26 mouse cellular contexts compared by ENCODE assay signal in the genomic region with DNA sequence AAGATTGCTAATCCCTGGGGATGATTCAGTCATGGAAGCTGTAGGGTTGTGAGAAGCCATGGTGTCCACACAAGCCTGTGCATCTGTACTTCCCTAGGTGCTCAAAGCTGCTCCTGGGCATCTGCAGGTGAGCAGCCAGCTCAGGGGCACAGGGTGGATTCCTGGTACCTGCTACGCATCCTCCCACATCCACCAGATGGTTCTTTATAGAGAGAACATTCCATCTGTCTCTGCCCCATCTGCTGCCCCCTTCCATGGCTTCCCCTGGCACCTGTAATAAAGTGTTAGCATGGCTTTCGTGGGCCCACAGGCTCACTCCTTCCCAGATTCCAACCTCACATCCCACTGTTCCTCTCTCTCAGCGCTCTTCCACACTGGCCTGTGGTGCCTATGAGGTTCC. TPM values are rescaled to one million over a fixed set of nuclear protein-coding genes. Genes with fewer than 3 reads are reported as not detected.
"Had no signal": no experiment of that assay in that cellular context is flagged by ENCODE, and none has a peak within 500 bp of the region (broad histone marks: within the 10 kb centered on the region; RNA-seq: fewer than 3 reads in every experiment).

No protein-coding gene starts in this region.

- DNase-seq: gastrocnemius, adult 2 months; gastrocnemius, postnatal 10 days; gastrocnemius, postnatal 25 days; heart, adult 18-20 months; heart, postnatal 10 days; heart, postnatal 4 days; kidney, adult 18-20 months; kidney, adult 8-10 months; kidney, postnatal 10 days; kidney, postnatal 25 days; kidney, postnatal 4 days; liver; liver, embryonic 13.5 days had no signal

- H3K4me1 ChIP-seq: hindbrain, embryonic 10.5 days; intestine, embryonic 15.5 days; limb, embryonic 10.5 days; limb, embryonic 12.5 days; liver, embryonic 13.5 days; liver, embryonic 15.5 days had no signal

- ATAC-seq: hindbrain, embryonic 16.5 days; inflammation-experienced regulatory T-cells, adult 6 months; intestine, embryonic 15.5 days; intestine, postnatal 0 days had no signal

- H3K4me3 ChIP-seq: gastrocnemius, adult 2 months; heart, embryonic 10.5 days; heart, embryonic 12.5 days; hindbrain, embryonic 10.5 days; hindbrain, embryonic 12.5 days; intestine, embryonic 15.5 days; limb, embryonic 10.5 days; limb, embryonic 12.5 days; liver, embryonic 13.5 days; liver, embryonic 15.5 days had no signal

- H3K27ac ChIP-seq: gastrocnemius, adult 2 months; heart, embryonic 10.5 days; hindbrain, embryonic 10.5 days; hindbrain, embryonic 14.5 days; intestine, embryonic 15.5 days; limb, embryonic 10.5 days; limb, embryonic 12.5 days; liver, embryonic 13.5 days; liver, embryonic 15.5 days had no signal

RNA-seq across cellular contexts. Expression of a gene that starts 10.7 kb away (rescaled TPM):
- total RNA-seq: granulocyte monocyte progenitor cell, adult 5-6 weeks had no signal
